In the genomic region with DNA sequence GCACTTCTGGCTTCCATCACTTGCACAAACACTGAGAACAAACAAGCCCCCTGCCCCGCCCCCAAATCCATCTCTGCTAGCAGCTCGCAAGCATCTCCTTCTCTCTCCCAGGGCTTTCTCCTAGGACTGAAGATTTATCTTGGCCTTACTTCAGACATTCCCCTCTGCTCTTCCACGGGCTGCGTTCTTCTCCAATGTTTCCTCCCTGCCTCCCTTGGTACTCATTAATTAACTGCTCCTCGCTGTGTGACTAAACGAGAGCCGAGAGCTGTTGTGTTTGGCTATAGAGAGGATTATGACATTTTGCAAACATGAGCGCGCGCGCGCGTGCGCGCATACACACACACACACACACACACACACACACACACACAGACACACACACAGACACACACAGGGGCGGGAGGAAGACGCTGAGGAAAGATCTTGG, we compare ENCODE assay signal across 8 mouse cellular contexts.
A peak's percentile ranks its signal among the peaks of the same experiment; 100 is the strongest.
DNase-seq lines count a peak whose midpoint lies in the region; ATAC-seq lines count a peak whose summit lies in the region.

No protein-coding gene starts in this region.

- no peak overlapping the region for H3K4me3 ChIP-seq in heart, embryonic 11.5 days (ENCODE audit: low read depth, low read length)
- peak overlapping the region; percentile 23 for H3K4me3 ChIP-seq in kidney, embryonic 14.5 days (ENCODE audit: low read length)
- H3K4me3 ChIP-seq in liver, embryonic 16.5 days (ENCODE audit: low read depth, low read length) = peak overlapping the region; percentile 13; the same call in 1 of the 2 replicates
- peak overlapping the region; percentile 33 for H3K4me3 ChIP-seq in neural tube, embryonic 15.5 days (replicated peaks)

- 47% methylated on average over 17 of the region's 17 CpGs for WGBS in heart, embryonic 11.5 days (ENCODE audit: insufficient replicate concordance)
- 12% methylated on average over 17 of the region's 17 CpGs for WGBS in kidney, embryonic 14.5 days
- 51% methylated on average over 17 of the region's 17 CpGs for WGBS in liver, embryonic 16.5 days (ENCODE audit: insufficient replicate concordance)
- 7% methylated on average over 17 of the region's 17 CpGs for WGBS in neural tube, embryonic 15.5 days

- no peaks in the 10 kb centered on the region for H3K9me3 ChIP-seq in heart, embryonic 11.5 days (replicated peaks; ENCODE audit: control insufficient read depth, low read length)
- H3K9me3 ChIP-seq in kidney, embryonic 14.5 days (ENCODE audit: control insufficient read depth, low read length) = no peaks in the 10 kb centered on the region
- H3K9me3 ChIP-seq in liver, embryonic 16.5 days (replicated peaks; ENCODE audit: control insufficient read depth, low read length) = no peaks in the 10 kb centered on the region
- no peaks in the 10 kb centered on the region for H3K9me3 ChIP-seq in neural tube, embryonic 15.5 days (replicated peaks)

- ATAC-seq in heart, embryonic 11.5 days (replicated peaks; ENCODE audit: insufficient number of reproducible peaks, low FRiP score, low TSS enrichment) = no peak
- ATAC-seq in kidney, embryonic 14.5 days (ENCODE audit: low FRiP score, low TSS enrichment) = peak; percentile 85
- no peak for ATAC-seq in liver, embryonic 16.5 days (ENCODE audit: low read depth)
- peak; percentile 81 for ATAC-seq in neural tube, embryonic 15.5 days (ENCODE audit: low FRiP score)
- ATAC-seq in erythroid progenitor cell, adult 5-6 weeks (replicated peaks; ENCODE audit: low FRiP score, poor library complexity, severe bottlenecking) = no peak

- H3K4me1 ChIP-seq in heart, embryonic 11.5 days (ENCODE audit: control insufficient read depth, insufficient read depth, low read length) = no peaks in the 10 kb centered on the region; the same call in 1 of the 2 replicates
- H3K4me1 ChIP-seq in kidney, embryonic 14.5 days (ENCODE audit: control insufficient read depth, insufficient read depth, low read length) = peaks cover 24% of the 10 kb centered on the region
- H3K4me1 ChIP-seq in liver, embryonic 16.5 days (ENCODE audit: control insufficient read depth, low read depth, low read length) = no peaks in the 10 kb centered on the region
- H3K4me1 ChIP-seq in neural tube, embryonic 15.5 days = peaks cover 22% of the 10 kb centered on the region

- DNase-seq in urinary bladder, adult 18-20 months (ENCODE audit: low spot score in 2 of 2) = peak; percentile 6 to 11
- no peak for DNase-seq in urinary bladder, adult 2 months (ENCODE audit: low spot score)
- no peak for DNase-seq in thymus, adult 18-20 months

- H3K4me2 ChIP-seq in heart, embryonic 11.5 days = peak overlapping the region; percentile 47
- peak overlapping the region; percentile 44 for H3K4me2 ChIP-seq in kidney, embryonic 14.5 days (replicated peaks; ENCODE audit: low read depth, low read length)
- H3K4me2 ChIP-seq in liver, embryonic 16.5 days (ENCODE audit: low read depth, low read length) = peak overlapping the region; percentile 34; the same call in 1 of the 2 replicates
- peak overlapping the region; percentile 58 for H3K4me2 ChIP-seq in neural tube, embryonic 15.5 days

- H3K27me3 ChIP-seq in heart, embryonic 11.5 days (ENCODE audit: control insufficient read depth, insufficient read depth, low read length) = no peaks in the 10 kb centered on the region
- H3K27me3 ChIP-seq in kidney, embryonic 14.5 days (ENCODE audit: control insufficient read depth, insufficient read depth, low read length) = no peaks in the 10 kb centered on the region
- H3K27me3 ChIP-seq in liver, embryonic 16.5 days (ENCODE audit: control insufficient read depth, insufficient read depth, low read depth, low read length) = no peaks in the 10 kb centered on the region
- no peaks in the 10 kb centered on the region for H3K27me3 ChIP-seq in neural tube, embryonic 15.5 days (replicated peaks)

- H3K36me3 ChIP-seq in heart, embryonic 11.5 days (ENCODE audit: control insufficient read depth, insufficient read depth, low read length) = no peaks in the 10 kb centered on the region
- H3K36me3 ChIP-seq in kidney, embryonic 14.5 days (ENCODE audit: control insufficient read depth, insufficient read depth, low read length) = no peaks in the 10 kb centered on the region
- H3K36me3 ChIP-seq in liver, embryonic 16.5 days (ENCODE audit: control insufficient read depth, insufficient read depth) = no peaks in the 10 kb centered on the region
- H3K36me3 ChIP-seq in neural tube, embryonic 15.5 days = no peaks in the 10 kb centered on the region

- H3K27ac ChIP-seq in heart, embryonic 11.5 days (ENCODE audit: low read depth, low read length) = no peak overlapping the region
- peak overlapping the region; percentile 25; the same call in 1 of the 2 replicates for H3K27ac ChIP-seq in kidney, embryonic 14.5 days (ENCODE audit: low read depth, low read length)
- no peak overlapping the region for H3K27ac ChIP-seq in liver, embryonic 16.5 days (ENCODE audit: low read length)
- peak overlapping the region; percentile 63 for H3K27ac ChIP-seq in neural tube, embryonic 15.5 days (replicated peaks)

- H3K9ac ChIP-seq in heart, embryonic 11.5 days (ENCODE audit: low read depth, low read length) = peak overlapping the region; percentile 28; the same call in 1 of the 2 replicates
- no peak overlapping the region for H3K9ac ChIP-seq in kidney, embryonic 14.5 days (ENCODE audit: low read depth, low read length)
- H3K9ac ChIP-seq in liver, embryonic 16.5 days (ENCODE audit: low read depth, low read length) = no peak overlapping the region
- H3K9ac ChIP-seq in neural tube, embryonic 15.5 days (replicated peaks) = no peak overlapping the region

Comparison
In these comparisons a context has a peak if more than half of its experiments do, and no peak if none do; other contexts are left out.
1. DNase-seq: peak in urinary bladder, adult 18-20 months (2 of 2); none in urinary bladder, adult 2 months (single experiment) and thymus, adult 18-20 months (0 of 2).
2. ATAC-seq: peak in kidney, embryonic 14.5 days (single experiment) and neural tube, embryonic 15.5 days (single experiment); none in heart, embryonic 11.5 days (single experiment), liver, embryonic 16.5 days (single experiment) and erythroid progenitor cell, adult 5-6 weeks (single experiment).
3. H3K27ac ChIP-seq: peak in kidney, embryonic 14.5 days (single experiment) and neural tube, embryonic 15.5 days (single experiment); none in heart, embryonic 11.5 days (single experiment) and liver, embryonic 16.5 days (single experiment).
4. Peak in every context shown above with its lines, with median percentiles within 50 percentile points of each other: H3K4me2 ChIP-seq.